Mouse (Mus musculus): Measurements from ENCODE around the gene Gm17364. TPM values are rescaled to one million over a fixed set of nuclear protein-coding genes. Genes with fewer than 3 reads are reported as not detected.
A peak's percentile ranks its signal among the peaks of the same experiment; 100 is the strongest.
"Not testable (repeated sequence)": the region's sequence is repeated elsewhere in the genome, so short reads cannot be mapped to it uniquely, and the experiment has no call there.

The Gm17364 gene
- total RNA-seq, 2 experiments from 2014 or later, result not detected

DNA sequence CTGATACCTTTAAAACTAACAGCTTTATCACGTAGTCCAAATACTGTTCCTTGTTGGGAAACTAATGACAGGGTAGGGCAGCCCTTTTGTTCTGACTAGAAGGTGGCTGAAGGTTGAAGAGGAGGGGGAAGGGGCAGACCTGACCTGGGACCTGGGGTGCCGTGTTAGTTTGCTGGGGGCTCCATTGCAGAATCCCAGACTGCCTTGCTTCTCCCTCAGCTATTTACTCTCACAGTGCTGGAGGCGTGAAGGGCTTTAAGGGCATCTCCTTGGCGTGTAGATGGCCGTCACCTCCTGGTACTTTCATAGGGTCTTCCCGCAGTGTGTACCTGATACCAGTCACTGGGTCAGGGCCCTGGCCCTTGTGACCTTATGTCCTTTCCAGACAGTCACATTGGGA, 21.6 kb downstream of the Gm17364 start:
- no peak for DNase-seq (ENCODE audit: low spot score in 2 of 2)

DNA sequence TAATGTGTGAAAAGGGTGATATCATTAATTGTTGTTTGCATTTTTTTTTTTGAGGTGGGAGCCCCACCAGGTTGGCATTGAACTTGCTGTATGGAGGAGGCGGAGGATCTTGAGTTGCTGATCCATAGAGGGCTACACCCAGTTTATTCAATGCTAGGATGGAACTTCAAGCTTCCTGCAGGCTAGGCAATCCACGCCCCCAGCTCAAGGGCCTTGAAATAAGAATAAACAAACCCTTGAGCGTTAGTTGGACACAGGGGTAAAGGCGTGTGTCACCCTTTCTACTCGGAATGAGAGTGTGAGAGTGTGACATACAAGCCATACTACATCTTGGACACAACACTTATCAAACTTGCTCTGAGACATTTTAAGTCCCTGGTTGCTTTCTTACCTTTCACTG, 22.1 kb downstream of the Gm17364 start:
- DNase-seq (ENCODE audit: low spot score in 2 of 2), result no peak

DNA sequence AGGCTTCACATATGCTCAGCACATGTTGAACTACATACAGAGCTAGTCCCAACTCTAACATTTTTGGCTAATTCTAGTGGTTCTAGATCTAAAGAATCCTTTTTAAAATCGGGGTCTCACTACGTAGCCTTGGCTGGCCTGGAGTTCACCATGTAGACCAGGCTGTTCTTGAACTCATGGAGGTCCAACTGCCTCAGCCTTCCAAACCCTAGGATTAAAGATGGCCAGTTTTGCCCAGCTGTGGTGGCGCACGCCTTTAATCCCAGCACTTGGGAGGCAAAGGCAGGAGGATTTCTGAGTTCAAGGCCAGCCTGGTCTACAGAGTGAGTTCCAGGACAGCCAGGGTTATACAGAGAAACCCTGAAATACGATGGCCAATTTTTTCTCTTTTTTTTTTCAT, 22.5 kb downstream of the Gm17364 start:
- not testable (repeated sequence) for DNase-seq (ENCODE audit: low spot score in 2 of 2)

DNA sequence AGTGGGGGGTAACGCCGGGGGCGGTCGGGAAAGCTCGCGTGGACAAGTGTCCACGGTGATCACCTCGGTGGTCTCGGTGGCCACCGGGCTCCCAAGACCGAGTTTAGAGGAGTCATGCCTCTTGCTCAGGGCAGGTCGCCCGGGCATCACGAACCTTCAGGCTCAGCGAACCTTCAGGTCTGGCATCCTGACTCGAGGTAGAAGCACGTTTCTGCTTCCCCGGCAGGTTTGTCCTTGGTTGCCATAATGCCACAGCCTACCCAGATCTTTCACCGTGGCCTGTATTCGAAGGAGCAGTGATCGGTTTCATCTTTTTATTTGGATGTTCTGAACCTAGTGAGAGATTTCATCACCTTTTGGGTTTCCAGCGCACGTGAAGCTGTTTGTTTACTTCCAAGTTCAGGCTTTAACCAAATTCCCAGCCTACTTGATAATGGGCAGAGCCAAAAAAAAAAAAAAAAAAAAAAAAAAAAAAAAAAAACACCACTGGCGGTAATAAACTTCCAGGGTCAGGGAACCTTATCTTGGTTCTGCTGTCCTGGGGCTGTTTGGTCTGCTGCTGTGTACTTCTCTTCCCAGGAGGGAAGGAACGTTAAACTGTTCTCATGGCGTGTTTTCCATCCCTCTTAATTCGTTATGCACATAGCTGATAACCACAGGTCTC, 23.3 kb downstream of the Gm17364 start:
- DNase-seq (ENCODE audit: low spot score in 2 of 2), result no peak

DNA sequence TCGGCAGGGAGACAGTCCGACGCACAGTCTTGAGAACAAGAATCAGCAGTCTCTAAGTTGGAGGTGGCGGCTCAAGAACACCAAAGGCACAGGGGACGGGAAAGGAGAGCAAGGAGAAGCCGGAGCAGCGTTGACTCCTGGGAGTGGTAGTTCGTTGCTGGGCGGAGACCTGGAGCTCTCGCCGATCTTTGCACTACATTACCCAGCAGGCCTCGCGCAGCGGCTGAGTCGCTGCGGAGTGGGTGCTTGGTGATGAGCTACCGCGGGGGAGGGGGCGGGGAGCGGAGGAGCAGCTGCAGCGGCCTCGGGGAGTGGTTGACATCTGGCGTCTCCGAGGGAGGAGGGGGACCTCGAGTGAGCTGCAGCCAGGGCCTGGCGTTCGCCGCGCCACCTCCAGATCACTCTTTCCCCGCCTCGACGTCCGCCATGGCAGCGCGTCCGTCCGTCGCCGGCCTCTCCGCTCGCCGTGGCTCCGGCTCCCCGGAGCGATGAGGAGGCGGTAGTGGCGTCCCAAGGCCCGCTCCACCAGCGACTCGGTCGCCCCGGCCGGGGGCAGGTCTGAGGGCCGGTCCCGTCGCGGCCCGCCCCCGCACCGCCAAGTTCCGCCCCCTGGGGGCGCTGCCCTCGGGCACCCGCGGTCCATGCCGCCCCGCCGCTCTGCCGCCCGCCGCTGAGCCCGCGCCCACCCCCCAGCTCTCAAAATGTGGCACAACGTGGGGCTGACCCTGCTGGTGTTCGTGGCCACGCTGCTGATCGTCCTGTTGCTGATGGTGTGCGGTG, 24.0 kb downstream of the Gm17364 start, which contains the start of gene Smim13:
TSS of gene Smim13 (plus strand) at position 307 of the 780 bp plus-strand sequence.
- DNase-seq (ENCODE audit: low spot score in 2 of 2), result peak; percentile 94 to 97

DNA sequence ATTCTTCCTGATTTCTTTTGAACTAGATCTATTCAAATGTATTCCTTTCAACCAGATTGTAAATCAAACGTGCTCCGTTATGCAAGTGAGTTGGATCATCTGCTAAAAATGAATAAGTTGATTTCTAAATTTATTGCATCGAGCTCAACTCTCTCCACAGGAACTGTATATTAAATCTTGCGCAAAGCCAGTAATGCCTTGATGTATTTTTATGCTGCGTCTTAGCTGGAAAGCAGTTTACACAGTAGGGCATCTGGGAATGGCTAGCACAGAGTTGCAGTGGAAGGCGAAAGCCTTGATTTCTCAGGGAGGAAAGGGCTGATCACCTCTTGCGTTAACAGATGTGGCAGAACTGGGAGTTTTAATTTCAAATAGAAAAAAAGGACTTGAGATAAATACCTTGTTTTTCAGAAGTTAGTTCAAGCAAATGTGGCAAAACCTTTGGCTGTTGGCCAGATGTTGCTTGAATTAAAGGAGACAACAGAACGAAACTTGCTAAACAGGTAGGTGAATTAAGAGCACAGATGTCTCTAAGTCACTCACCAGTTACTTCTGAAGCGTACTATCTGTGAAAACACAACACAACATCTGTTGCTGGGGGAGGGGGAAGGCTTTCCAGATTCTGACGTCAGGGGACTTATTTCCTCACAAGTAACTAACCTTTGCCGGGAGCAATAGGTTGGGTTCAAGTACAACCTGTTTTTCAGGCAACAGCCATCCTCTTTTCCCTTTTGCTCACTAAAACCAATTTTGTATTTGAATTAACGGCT, 24.8 kb downstream of the Gm17364 start:
- DNase-seq (ENCODE audit: low spot score in 2 of 2), result peak in 1 of 2 experiments; percentile 17

DNA sequence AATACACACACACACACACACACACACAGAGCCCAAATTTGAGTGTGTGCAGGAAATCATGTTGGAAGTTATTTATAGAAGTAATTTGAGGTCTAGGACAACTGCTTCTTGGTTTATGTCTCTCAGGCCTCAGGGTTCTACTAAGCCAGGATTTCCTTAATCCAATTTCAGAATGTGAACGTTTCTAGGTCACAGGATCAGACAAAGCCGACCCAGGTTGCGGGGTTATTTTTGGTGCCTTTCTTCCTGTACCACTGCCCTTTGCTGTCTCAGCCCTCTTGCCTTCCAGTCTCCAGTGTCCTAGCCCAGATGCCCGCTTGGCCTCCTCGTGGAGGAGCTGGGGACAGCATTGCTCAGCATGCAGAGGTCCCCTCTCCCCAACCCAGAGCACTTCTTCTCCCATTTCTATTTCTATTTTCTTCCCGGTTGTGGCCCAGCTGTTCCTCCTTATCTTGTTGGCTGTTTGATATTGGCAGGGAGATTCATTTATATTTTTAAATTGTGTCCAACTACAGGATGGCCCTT, 29.4 kb downstream of the Gm17364 start:
- DNase-seq (ENCODE audit: low spot score in 2 of 2), result no peak

DNA sequence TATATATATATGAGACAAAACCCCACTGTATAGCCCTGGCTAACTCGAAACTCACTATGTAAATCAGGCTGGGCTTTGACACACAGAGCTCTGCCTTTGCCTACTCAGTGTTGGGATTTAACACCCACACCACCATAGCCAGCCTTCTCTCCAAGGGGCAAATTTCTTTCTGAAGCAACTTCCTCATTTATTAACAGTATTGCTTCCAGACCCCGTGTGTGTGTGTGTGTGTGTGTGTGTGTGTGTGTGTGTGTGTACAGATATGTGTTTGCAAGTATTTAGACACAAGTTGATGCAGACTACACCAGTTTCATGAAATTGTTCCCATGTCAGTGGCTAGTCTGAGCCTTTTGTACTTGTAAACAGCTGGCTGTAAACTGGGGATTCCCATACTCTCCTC, 32.2 kb downstream of the Gm17364 start:
- DNase-seq (ENCODE audit: low spot score in 2 of 2), result no peak

DNA sequence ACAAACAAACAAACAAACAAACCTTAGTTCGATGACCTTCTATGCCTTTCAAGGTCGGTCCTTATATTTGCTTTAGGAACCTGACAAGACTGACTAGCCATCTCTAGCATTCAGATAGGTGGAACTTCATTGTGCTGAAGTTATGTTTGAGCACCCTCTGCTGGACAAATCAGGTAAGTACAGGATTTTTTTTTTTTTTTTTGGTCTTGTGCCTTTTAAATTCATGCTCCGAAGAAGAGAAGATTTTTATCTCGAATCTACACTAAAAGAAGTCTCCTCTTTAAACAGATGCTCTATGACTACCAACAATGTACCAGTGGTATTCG, 35.0 kb downstream of the Gm17364 start:
- no peak for DNase-seq (ENCODE audit: low spot score in 2 of 2)

DNA sequence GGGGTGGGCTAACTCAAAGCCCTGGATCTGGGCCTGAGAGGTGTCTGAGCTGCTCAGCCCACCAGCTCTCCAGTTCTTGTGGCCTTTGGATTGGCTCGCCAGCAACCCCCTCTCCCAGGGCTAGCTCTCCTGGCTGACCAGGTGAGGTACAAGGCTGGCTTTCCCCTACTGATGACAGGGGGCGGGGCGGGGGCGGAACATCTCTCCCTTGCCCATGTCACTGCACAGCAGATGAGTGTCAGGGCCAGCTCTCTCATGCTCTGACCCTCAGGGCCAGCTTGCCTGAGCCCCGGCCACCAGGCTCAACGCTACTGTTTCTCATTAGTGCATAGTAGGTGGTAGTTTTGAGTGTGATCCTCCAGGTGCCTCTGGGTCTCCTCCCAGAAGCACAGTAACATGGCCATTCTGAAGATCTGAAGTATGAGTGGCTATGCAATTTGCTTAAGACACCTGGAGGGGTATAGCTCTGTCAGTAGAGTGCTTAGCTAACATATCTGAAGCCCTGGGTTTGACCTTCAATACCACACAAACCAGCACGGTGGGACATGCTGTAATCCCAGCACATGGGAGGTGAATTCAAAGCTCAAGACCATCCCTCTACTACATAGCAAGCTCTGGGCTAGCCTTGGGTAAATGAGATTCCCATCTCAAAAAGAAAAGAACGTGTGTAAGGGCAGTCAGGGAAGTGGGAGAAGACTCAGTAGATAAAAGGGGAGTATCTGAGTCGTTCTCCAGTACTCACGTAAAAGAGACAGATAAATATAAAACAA, 35.6 kb downstream of the Gm17364 start:
- no peak for DNase-seq (ENCODE audit: low spot score in 2 of 2)

DNA sequence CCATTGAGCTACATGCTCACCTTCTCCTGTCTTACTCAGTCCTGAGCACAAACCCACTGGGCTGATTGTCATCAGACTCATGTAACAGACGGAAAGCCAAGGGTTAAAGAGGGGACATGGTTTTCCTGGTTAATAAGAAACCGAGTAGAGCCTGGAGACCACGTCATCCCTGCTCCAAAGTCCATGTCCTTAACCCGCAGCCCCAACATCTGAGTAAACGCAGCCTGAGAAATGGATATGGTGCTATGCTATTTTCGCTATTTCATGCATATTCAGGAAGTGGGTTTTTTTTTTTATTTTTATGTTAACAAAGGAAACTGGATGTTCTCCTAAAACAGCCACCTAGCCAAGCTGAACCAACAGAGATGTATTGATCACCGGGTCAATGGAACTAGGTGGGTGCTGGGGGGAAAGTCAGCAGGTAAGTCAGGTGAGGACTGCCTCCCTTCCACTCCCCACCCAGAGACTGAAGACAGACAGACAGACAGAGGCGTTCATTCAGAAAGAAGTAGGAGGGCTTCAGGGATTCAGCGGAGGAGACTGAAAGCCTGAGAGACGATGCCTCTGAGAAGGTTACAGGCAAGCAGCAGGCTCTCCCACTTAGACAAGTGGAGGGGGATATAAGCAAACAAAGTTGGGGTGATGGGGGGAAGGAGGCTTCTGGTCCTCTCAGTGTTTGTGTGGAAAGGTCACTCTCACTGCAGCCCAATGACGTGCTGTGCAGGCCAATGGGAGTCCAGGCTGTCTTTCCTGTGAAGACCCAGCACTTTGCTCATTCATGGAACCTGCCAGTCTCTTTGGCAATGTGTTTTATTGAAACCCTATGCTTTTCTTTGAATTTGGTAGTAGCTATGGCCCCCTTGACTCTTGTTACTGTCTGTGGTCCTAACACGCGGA, 37.7 kb downstream of the Gm17364 start:
- no peak for DNase-seq (ENCODE audit: low spot score in 2 of 2)

DNA sequence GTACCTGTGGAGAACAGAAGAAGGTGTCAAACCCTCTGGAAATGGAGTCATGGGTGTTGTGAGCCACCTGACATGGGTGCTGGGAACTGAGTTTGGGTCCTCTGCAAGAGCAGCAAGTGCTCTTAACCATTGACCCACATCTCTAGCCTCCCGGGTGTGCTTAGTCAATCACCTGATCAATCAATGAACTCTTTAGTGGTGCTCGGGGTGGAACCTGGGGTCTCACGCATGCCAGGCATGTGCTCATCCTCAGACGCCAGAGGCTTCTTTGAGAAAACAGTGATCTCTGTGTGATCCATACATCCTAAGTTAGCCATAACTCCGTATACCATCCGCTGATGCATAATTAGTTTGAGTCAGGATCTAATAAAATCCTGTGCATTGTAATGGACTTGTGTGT, 38.6 kb downstream of the Gm17364 start:
- DNase-seq (ENCODE audit: low spot score in 2 of 2), result no peak

DNA sequence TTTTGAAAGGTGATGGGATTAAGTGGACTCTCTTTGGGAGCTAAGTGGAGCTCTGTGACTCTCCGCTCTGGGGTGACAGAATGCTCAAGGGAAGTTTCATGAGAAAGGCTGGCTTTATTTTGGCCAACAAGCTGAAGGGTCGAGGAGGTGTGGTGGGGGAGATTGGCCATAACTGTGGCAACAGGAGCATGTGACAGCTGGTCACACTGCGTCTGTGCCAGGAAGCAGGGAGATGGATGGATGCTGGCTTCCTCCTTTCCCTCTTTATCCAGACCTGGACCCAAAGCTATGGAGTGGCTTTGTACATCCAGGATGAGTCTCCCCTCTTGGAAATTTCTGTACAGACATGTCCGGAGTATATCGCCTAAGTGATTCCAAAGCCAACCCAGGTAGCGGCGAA, 40.5 kb downstream of the Gm17364 start:
- no peak for DNase-seq (ENCODE audit: low spot score in 2 of 2)

DNA sequence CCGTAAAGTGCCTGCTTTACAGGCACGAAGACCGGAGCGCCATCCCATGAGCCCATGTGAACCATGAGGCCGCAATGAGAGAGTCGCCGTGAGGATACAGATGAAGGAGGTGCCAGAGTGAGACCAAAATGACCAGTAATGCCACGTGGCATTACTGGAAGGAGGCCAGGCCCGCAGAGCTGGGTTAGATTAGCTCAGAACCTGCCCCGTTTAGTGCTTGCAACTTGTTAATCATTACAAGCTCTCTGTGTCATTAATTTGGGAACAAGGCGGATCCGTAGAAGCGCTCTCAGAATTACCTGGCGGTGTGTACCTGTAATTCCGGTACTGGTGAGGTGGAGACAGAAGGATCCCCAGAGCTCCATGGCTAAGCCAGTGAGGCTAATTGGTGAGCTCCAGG, 41.6 kb downstream of the Gm17364 start:
- DNase-seq (ENCODE audit: low spot score in 2 of 2), result no peak

DNA sequence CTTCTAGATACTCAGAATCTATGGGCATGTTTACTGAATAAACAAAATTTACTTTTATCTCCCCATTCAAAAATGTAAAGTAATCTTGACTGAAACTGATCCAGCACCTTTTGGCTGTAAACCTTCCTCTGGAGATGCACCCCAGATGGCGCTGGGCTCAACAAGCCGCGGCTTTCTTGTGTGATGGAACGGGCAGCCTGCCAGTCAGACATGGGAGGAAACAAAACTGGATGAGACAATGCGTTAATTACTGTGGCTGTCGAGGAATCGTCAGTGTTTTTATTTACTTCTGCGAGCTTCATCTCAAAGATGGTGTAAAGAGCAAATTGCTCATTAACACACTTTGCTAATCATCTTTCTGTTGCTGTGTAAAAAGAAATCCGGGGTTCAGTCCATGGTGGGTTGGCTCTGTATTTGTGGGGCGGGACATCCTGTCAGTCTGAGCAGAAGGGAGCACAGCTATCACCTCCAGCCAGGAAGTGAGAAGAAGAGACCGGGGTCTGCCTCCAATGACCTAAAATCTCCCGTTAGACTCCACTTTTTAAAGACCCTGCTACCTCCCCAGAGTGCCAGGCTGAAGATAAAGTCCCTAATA, 42.3 kb downstream of the Gm17364 start:
- peak; percentile 37 to 38 for DNase-seq (ENCODE audit: low spot score in 2 of 2)

DNA sequence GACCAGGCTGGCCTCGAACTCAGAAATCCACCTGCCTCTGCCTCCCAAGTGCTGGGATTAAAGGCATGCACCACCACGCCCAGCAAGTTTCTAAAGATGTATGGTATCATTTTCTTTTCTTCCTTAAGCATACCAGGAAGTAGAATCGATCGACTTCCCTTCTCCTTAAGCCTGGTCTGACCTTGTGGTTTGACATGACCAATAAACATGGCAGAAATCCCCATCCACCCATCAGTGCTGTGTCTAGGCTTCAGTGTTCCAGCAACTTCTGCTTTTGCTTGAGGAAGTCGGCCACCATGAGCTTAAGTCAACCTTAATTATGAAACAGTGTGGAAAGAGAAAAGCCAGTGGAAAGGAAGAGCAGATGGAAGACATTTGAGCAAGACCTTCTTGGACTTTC, 43.5 kb downstream of the Gm17364 start:
- DNase-seq (ENCODE audit: low spot score in 2 of 2), result no peak

DNA sequence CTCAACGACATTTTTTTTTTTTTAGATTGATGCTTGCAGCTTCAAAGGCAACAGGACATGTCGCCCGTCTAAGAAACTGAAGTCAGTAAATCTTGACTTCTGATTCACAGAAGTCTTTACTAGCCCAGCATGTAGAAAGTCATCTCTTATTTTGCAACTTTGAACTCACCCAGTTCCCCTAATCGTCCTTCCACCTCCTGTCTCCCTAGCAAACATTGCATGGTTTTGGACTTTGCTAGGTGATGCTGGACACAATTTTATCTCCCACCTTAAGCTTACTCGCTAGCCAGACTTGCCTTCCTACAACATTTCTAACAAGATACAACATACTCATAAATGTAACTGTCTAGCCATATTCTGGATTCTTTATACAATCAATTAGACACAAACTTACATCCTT, 45.7 kb downstream of the Gm17364 start:
- no peak for DNase-seq (ENCODE audit: low spot score in 2 of 2)

DNA sequence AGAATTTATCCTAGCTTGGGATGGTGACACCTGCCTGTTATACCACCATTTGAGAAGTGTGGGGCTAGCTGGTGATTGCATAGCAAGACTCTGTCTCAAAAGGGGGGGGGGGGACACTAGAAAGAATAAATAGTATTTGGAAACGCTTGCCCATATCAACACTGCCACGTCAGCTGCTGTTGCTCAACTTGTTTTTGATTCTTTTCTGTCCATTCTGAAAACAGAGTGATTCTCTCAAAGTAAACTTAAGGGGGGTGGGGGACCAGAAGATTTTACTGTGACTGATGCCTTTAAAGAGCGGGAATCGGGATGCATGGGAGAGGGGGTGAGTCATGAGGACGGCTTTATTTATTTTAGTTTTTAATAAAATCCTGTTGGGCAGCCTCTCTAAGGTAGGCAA, 47.3 kb downstream of the Gm17364 start:
- DNase-seq (ENCODE audit: low spot score in 2 of 2), result no peak
